Mouse (Mus musculus): ENCODE measurements around the gene Scgb1b27. TPM values are rescaled to one million over a fixed set of nuclear protein-coding genes. Genes with fewer than 3 reads are reported as not detected.
"Not testable (repeated sequence)": the region's sequence is repeated elsewhere in the genome, so short reads cannot be mapped to it uniquely, and the experiment has no call there.

Scgb1b27 gene
- not detected for total RNA-seq (2021)
- long read RNA-seq, experiment 1, result 0 reads
- long read RNA-seq, experiment 2, result 0 reads

DNA sequence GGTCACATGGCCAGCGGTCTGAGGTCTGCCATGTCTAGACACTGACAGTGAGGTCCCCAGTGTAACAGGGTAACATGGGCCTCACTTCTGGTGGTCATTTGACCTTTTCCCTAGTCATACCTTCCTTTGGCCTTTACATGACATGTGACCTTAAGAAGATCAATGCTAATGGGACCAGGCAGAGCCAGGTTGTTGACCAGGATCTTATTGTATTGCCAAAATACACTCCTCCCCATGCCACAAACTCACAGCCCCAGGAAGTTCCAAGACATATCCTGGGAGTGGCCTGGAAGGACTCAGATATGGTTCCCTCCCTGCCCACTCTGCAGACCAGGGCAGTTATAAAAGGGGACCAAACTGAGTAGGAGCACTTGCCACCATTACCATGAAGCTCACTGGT is at the start of gene Scgb1b27:
Gene Scgb1b27, plus strand, starts transcription at position 301 of the 400 bp plus-strand sequence.
- H3K27ac ChIP-seq; DNase-seq; intact Hi-C loops (cut with DNase I); H3K4me3 ChIP-seq: not testable (repeated sequence)

DNA sequence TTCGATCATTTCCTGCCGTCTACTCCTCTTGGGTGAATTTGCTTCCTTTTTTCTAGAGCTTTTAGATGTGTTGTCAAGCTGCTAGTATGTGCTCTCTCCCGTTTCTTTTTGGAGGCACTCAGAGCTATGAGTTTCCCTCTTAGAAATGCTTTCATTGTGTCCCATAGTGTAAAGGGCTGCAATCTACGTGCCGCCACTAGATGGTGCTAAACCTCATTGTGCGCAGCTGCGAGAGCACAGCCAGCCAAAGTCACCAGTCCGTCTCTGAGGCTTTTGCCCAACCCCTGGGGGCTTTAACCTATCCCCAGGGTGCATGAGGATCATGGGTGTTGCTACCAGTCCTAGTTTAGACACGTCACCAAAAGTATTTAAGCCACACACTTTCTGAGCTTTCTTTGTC is 39.0 kb upstream of the Scgb1b27 start:
- peak; percentile 60 for TF ChIP-seq CTCF (IDR thresholded peaks at IDR 0.05)
- H3K4me3 ChIP-seq, H3K27ac ChIP-seq: not testable (repeated sequence)
- DNase-seq, result peak; percentile 39
- intact Hi-C loops (cut with DNase I), result loop anchor here (10.0 kb wide), 1 partner anchor 213 kb away; the partner anchor contains the start of gene Pdcd2l

DNA sequence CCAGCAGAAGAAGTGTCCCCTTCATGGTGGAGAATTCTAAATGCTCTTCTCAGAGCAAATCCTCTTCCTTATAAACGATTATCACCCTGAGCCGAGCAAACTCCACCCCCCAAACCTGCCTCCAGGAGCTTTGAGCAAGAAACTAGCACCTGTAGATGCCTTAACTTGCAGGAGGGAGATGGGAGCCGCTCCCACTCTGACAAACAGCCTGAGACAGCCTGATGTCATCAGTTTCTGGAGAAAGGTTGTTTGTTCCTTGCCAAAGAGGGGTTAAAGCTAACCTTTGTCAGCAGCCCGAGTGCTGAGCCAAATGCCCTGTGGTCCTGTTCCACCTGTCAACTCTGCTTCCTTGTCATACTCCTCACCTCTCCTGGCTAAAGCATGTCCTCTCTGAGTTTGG is 7.4 kb upstream of the Scgb1b27 start, which contains the start of gene Scgb2b27:
Gene Scgb2b27, minus strand, starts transcription at position 101 of the 400 bp plus-strand sequence.
- intact Hi-C loops (cut with DNase I), result no loop called here
- no peak for TF ChIP-seq CTCF (IDR thresholded peaks at IDR 0.05)
- Histone ChIP-seq H3K4me3 (no peak within 1 kb of the TSS), H3K27ac (no peak within 1 kb of the TSS)
- DNase-seq, result no peak

- intact Hi-C loops (cut with DNase I), result no loop called here
- no peak overlapping the region for H3K27ac ChIP-seq
- no peak for DNase-seq
These were observed 4.4 kb downstream of the Scgb1b27 start for GRCm38 (mm10) chr7:34025641-34026040.

GRCm38 (mm10) chr7:34027202-34027601 is 5.9 kb downstream of the Scgb1b27 start:
- intact Hi-C loops (cut with DNase I); H3K4me3 ChIP-seq; H3K27ac ChIP-seq; DNase-seq: not testable (repeated sequence)

More at GRCm38 (mm10) chr7:34025641-34026040, 4.4 kb downstream of the Scgb1b27 start:
- TF ChIP-seq CTCF (IDR thresholded peaks at IDR 0.05), result no peak
- no peak overlapping the region for H3K4me3 ChIP-seq

- DNase-seq, result no peak
- intact Hi-C loops (cut with DNase I), result no loop called here
- no peak for TF ChIP-seq CTCF (IDR thresholded peaks at IDR 0.05)
- Histone ChIP-seq H3K27ac (no peak overlapping the region), H3K4me3 (no peak overlapping the region)
These were observed 8.7 kb downstream of the Scgb1b27 start for GRCm38 (mm10) chr7:34030026-34030425.

DNA sequence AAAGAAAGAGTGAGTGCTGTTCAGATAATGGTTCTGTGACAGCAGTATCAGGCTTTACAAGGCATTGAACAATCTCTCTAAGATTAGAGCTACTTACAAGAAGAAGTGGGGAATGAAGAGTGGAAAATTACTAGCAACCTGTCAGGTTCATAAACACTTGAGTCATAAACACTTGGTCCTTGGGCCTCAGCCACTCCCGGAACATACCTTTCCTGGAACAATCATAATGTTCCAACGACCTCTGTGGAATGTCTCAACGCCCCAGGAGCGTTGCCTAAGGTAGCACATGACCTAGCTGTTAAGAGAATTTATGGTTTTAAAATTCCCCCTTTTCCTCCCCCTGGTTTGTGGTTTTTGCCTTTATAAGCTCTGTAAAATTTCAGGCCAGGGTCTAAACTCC is 13.3 kb downstream of the Scgb1b27 start:
- DNase-seq; H3K27ac ChIP-seq; H3K4me3 ChIP-seq; intact Hi-C loops (cut with DNase I): not testable (repeated sequence)

GRCm38 (mm10) chr7:34036076-34036815 is 15.0 kb downstream of the Scgb1b27 start:
- H3K4me3 ChIP-seq; intact Hi-C loops (cut with DNase I); DNase-seq; H3K27ac ChIP-seq: not testable (repeated sequence)

DNA sequence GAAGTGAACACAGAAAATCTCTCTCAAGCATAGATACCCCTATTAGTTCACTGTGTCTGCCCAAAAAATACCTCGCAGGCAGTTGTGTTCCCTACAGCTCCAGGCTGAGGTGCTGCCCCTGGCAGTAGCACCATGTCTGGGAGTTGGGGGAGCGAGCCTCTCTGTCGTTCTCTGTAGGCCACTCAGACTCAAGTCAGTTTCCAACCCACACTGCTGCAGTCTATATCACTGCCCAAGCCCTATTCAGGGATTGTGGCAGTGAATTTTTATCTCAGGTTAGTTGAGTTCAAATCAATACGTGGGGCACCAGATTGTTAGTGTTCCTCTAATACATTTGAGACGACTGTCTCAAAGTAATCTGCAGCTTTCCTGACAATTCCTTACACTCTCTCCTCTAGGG is 46.8 kb downstream of the Scgb1b27 start:
- H3K27ac ChIP-seq; DNase-seq; H3K4me3 ChIP-seq; intact Hi-C loops (cut with DNase I): not testable (repeated sequence)

Other genes with a start within 250 kb of the Scgb1b27 start
- not detected for gene Scgb2b26, start 76.4 kb upstream of the Scgb1b27 start, total RNA-seq (2021)
- gene Scgb2b27, start 7.5 kb upstream of the Scgb1b27 start, total RNA-seq (2021), result not detected
- gene Scgb1b30, start 73.9 kb downstream of the Scgb1b27 start, total RNA-seq (2021), result not detected
- 1 to 10 TPM; 3.2 to 3.9 TPM for gene Wtip, start 111.8 kb downstream of the Scgb1b27 start, total RNA-seq (2021)
- gene Uba2, start 148.1 kb downstream of the Scgb1b27 start, total RNA-seq (2021), result 10 to 100 TPM; 33.4 to 38.7 TPM
- 10 to 100 TPM; 13.8 to 19.2 TPM for gene Pdcd2l, start 175.2 kb downstream of the Scgb1b27 start, total RNA-seq (2021)
- gene Gpi1, start 208.9 kb downstream of the Scgb1b27 start, total RNA-seq (2021), result 1,000 to 10,000 TPM in 1 of 2 experiments, 100 to 1,000 TPM in 1; 882 to 1,223 TPM
- gene Gm6096, start 229.6 kb downstream of the Scgb1b27 start, total RNA-seq (2021), result not detected

Measured in gastrocnemius, adult 2 months (tissue).